Mouse (Mus musculus): ENCODE data around the gene Olfr106-ps.

The Olfr106-ps gene

DNA sequence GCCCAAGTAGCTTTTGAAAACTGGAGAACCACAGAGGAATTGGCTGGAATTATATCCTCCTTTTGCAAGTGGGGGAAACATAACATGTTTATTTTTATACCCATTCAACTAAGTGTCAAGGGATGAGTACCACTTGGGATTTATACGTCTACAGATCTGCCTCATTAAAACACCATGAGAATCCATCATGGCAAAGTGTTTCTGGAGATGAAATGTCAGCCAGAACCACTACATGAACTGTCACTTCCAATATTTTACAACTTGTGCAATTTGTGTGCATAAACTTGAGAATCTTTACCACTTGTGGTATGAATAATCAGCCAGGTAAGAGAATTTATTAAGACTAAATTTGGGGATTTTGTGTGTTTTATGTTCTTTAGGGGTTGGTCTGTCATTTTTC, at the start of gene Olfr106-ps:
Gene Olfr106-ps, plus strand, starts transcription at position 301 of the 400 bp plus-strand sequence.
- no peak for DNase-seq (ENCODE audit: low spot score in 2 of 2)

DNA sequence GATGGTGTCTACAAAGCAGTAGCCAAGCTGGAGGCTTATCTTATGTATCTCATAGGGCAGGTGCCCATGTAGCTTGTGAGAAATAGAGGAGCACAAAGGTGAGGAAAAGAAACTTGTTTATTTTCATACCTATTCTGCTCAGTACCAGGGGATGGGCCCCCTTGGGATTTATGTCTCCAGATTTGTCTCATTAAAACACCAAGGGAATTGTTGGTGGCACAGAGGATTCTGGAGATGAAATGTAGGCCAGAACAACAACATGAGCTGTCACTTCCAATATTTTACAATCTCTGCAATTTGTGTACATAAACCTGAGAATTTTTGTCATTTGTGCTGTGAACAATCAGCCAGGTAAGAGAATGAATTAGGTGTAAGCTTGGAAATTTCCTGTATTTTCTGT, 30.9 kb upstream of the Olfr106-ps start, which contains the start of gene Olfr104-ps:
Gene Olfr104-ps, plus strand, starts transcription at position 301 of the 400 bp plus-strand sequence.
- no peak for DNase-seq (ENCODE audit: low spot score in 2 of 2)

- DNase-seq (ENCODE audit: low spot score in 2 of 2), result no peak
Observed at GRCm38 (mm10) chr17:37378733-37379132, 11.5 kb upstream of the Olfr106-ps start, which contains the start of gene Olfr105-ps. Gene Olfr105-ps (plus strand): TSS chr17:37379033.

GRCm38 (mm10) chr17:37398926-37399325, 8.7 kb downstream of the Olfr106-ps start, which contains the start of gene Olfr107:
Gene Olfr107 (plus strand): TSS chr17:37399226.
- no peak for DNase-seq (ENCODE audit: low spot score in 2 of 2)

DNA sequence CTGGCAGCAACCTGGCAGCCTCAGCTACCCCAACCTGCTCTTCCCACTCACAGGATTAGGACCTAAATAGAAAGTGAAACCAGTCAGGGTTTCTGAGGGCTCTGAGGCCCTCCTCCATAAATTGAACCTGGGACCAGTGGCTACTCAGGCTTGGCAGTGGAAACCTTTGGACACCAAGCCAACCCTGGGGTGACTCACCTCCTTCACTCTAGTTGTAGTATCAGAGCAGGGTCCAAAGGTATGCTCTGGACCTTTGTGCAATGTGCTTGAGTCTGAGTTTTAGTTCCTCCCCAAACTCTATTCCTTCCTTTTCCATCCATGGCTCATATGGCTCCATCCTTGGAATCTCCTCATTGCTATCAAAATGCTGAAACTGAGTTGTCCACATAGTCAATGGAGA, 23.2 kb downstream of the Olfr106-ps start:
- no peak for DNase-seq (ENCODE audit: low spot score in 2 of 2)

DNA sequence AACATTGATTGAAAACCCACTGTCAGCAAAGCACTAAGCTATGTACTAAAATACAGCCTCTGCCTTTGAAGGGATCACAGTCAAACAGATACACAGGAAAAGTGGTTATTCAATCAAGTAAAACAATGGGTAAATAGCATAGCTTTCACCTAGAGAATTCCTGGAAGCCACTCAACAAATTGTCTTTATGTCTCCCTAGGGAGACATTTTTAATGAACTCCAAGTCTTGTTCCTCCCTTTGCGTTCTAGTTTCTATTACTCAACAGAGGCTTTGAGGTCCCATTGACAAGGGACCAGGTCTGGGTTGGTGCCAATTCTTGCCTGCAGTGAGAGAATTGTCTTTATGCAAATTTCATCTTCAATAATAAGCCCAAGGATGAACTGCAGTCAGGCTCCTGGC, 55.0 kb downstream of the Olfr106-ps start, which contains the start of gene Olfr108:
Gene Olfr108, plus strand, starts transcription at position 301 of the 400 bp plus-strand sequence.
- no peak for DNase-seq (ENCODE audit: low spot score in 2 of 2)
